Mouse (Mus musculus): ENCODE data around the gene Ltc4s.

Gene Ltc4s

DNA sequence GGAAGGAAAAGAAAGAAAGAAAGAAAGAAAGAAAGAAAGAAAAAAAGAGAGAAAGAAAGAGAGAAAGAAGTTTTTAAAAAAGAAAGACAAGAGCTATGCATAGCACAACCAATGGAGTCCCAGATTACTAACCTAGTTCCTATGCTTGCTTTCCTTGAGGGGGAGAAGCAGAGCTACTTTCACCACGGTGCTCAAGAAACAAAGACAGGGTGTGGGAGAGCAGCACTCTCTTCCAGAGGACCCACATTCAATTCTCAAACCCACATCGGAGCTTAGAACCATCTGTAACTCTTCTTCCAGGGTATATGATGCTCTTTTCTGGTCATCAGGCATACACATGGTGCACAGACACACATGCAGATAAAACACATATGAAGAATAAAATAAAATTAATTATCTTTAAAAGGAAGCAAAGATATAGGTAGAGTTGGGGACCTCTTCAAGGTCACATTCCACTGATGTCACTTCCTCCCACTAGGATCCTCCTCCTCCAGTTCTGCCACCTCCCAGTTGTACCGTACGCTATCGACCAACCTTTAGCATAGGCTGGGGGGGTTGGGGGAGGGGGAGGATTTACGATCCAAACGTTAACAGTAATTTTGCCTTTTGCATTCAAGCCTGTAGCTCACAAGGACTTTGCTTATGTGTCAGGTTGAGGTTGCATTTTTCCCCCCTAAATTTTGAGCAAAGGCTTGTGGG lies 10.2 kb upstream of the Ltc4s start:
- DNase-seq (ENCODE audit: low read depth), result no peak

DNA sequence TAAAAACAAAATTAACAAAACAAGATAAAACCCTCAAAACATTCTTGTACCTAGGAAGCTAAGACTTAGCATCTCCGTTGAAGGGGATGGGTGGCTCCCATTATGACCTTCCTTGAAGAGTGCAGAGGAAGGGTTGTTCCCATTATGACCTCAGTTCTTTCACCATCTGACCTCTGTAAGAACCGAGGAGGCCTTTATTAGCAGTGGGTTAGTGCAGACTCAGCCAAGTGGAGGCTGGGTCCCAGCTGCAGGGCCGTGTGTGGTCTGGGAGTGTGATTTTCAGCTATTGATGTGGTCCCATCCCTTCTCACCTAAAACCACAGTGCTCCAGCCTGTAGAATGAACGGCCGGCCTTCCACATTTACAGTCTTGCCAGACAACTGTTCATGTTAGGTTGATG lies 6.9 kb upstream of the Ltc4s start:
- DNase-seq (ENCODE audit: low read depth), result no peak

DNA sequence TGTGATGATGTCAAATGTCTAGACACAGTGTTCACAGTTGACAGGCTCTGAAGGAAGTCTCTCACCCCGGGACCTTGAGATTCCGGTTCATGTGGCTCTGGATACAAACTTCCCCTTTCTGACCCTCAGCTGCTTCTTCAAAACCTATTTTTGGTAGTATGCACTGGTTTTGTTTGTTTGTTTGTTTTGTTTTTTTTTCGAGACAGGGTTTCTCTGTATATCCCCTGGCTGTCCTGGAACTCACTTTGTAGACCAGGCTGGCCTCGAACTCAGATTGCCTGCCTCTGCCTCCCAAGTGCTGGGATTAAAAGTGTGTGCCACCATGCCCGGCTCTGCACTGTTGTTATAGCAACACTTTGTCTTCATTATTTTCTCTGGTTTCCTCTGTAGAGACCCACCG lies 5.5 kb upstream of the Ltc4s start:
- DNase-seq (ENCODE audit: low read depth), result no peak

DNA sequence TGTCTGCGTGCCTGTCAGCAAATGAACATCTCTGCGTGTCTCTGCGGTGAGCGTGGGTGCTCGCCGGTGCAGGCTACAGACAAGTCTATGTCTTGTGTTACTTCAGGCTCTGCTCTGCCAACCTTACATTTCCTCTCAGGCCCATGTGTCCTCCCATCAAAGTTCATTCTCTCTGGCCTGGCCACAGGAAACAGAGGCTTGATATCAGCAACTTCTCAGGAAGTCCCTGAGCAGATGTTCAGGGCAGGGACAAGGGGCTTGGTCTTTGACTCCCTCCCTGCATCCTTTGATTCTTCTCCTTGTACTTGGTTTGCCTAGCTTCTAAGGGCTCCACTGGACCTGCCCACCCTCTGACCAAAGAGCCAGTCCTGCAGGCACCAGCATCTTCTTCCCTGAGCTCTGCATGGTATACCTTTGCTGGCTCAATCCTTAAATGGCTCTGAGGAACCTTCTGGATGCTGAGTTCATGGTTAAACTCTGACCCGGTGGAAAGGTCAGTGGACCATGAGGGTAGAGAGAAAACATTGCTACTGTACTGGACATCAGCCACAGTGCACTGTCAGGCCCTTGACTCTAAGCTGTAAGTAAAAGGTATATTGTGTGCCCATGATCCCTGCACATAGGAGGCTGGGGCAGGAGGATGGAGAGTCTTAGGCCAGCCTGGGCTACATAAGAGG lies 2.0 kb upstream of the Ltc4s start:
- peak; percentile 98 for DNase-seq (ENCODE audit: low read depth)

DNA sequence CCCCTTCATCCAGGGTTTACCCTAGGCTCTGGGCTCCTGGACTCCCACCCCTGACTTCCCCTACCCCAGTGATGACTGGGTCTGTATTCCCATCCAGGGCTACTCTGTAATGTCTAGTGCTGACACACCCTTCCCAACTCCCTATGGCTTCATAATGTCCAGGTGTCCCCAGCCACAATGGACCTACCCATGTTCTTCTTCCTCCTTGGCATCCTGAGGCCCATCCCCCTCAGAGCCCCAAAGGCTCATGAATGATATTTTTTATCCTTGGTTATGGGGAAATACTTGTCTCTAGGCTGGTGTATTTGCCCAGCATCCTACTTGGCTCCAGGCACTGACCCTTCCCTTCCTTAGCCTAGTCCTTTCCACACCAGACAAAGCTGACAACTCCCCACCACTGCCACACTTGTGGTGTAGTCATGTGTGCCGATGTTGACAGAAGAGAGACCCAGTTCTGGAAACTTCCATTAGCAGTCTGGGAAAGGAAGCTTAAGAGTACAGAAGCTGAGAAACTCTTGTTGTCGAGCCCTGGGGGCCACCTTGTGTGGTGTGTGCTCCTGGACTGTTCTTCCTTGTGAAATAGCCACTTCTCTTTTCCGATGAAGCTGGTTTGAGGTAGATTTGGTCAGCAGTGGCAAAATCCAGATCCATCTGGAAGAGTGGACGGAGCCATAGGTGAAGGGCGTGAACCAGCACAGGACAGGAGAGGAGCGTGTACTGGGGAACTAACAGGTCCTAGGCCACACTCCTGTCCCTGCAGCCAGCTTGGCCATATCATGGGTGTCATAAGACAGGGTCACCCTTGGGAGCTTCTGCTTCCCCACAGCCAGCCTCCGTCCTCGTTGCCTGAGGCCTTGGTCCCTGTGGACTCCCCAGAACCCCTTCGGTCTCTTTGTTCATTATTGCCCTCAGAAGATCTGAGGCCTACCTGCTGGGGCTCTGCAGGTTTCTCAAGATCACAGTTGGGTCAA lies 690 bp upstream of the Ltc4s start:
- no peak for DNase-seq (ENCODE audit: low read depth)

DNA sequence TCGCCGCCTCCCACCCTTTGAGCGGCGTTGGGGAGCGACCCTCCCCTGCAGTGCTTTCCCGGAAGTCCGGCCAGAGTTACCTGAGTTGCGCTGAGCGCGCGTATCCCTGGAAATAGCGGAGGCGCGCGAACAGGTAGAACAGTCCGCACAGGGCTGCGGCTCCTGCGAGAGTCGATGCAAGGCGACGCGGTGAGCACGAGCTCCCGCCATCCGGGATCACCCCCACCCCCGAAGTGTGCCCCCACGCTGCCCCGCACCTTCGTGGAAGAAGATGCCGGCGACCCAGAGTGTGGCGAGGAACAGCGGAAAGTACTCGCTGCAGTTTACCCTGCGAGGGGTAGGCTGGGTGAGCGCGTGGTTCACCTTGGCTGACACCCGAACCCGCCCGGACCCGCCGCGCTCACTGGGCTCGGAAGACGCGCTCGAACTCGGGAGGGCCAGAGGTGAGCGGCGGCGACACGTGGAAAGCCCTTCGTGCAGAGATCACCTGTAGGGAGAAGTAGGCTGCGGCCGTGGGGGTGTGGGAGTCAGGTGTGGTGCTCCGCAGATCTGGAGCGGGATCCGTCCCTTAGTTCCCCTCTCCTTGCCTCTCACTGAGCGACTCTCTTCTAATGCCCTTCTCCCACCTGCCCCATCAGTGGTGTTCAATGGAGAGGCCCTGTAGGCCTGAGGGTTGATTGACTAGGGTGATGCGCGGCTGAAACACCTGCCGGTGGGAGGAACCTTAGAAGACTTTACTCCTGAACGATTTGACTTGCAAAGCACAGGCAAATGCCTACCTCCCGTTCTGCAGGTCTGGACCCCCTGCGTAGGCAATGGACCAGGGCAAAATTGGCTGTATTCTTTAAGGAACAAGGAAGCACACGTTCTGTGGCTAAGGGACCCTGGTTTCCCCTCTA lies 1.2 kb downstream of the Ltc4s start:
- DNase-seq (ENCODE audit: low read depth), result no peak

DNA sequence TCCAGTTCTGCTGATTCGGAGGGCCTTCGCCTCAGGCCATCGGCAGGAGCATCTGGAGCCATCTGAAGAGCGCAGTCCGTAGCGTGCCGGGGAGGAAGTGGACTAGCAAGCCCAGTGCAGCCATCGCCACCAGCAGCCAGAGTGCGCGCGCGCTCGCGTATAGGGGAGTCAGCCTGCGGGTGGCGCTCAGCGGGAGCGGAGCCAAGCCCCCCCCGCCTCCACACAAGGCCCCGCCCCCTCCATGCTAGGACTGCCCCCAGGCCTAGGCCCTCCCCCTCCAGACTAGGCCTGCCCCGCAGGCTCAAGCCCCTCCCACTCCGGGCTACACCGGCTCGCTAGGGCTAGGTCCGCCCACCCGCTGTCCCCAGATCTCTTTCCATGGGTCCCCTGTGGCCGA lies 1.9 kb downstream of the Ltc4s start:
- peak; percentile 96 for DNase-seq (ENCODE audit: low read depth)

DNA sequence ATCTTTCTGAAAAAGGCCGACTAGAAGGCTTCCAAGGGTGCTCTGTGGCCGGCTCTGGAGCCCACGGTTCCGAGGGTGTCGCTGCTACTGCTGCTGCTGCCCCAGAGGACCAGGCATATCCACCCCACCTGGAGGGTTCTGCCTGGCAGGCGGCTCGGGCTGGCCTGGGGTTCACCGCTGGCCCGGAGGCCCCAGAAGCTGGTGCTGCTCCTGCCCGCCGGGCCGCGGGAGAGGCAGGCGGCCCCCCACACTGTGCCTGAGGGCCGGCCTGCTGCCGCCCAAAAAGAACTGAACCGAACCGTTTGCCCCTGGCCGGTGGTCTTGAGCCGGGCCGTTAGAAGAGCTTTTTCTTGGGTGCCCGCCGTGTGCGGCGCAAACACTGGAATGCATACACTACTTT lies 3.8 kb downstream of the Ltc4s start:
- DNase-seq (ENCODE audit: low read depth), result no peak

DNA sequence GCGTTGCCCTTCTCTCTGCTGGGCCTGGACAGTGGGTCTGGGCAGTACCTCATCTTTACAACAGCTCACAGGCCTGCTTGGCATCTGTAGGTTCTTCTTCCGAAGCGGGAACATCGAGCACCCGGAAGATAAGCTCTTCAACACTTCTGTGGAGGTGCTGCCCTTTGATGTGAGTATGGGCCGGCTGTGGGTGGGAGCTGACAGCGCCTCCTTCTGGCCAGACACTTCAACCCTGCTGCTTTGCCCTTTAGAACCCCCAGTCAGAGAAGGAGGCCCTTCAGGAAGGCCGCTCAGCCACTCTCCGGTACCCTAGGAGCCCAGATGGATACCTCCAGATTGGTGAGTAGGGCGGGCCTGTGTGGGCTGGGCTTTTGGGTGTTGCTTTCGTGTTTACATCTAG lies 4.4 kb downstream of the Ltc4s start:
- DNase-seq (ENCODE audit: low read depth), result no peak

DNA sequence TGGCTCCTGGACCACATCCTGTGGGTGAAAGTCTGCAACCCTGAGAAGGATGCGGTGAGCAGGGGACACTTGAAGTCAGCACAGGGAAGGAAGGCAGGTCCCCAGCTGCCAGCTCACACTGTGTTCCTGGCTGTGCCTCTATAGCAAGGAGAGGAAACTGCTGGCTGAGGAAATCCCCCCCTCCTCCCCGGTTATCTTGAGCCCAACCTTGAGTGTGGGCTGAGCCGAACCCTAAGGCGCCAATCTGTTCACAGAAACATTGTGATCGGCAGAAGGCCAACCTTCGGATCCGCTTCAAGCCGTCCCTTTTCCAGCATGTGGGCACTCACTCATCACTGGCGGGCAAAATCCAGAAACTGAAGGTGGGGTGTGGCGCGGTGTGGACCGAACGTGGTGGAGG lies 5.4 kb downstream of the Ltc4s start:
- peak; percentile 75 for DNase-seq (ENCODE audit: low read depth)

DNA sequence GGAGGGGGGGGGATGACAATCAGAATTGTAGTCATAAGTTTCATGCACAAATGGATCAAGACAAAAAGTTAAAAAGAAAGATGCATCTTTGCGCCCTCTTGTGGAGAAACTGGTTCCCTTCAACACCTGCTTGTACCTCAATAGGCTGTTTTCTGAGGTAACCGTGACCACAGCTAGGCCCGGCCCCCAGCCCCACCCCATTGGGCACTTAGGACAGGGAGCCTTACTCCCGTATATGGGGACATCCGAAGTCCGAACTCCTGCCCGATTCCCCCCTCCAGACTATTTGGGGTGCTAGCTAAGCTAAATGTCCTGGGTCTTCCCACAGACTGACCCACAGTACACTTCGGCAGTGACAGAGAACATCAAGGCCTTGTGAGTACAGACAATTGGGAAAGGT lies 7.0 kb downstream of the Ltc4s start:
- peak; percentile 83 for DNase-seq (ENCODE audit: low read depth)

DNA sequence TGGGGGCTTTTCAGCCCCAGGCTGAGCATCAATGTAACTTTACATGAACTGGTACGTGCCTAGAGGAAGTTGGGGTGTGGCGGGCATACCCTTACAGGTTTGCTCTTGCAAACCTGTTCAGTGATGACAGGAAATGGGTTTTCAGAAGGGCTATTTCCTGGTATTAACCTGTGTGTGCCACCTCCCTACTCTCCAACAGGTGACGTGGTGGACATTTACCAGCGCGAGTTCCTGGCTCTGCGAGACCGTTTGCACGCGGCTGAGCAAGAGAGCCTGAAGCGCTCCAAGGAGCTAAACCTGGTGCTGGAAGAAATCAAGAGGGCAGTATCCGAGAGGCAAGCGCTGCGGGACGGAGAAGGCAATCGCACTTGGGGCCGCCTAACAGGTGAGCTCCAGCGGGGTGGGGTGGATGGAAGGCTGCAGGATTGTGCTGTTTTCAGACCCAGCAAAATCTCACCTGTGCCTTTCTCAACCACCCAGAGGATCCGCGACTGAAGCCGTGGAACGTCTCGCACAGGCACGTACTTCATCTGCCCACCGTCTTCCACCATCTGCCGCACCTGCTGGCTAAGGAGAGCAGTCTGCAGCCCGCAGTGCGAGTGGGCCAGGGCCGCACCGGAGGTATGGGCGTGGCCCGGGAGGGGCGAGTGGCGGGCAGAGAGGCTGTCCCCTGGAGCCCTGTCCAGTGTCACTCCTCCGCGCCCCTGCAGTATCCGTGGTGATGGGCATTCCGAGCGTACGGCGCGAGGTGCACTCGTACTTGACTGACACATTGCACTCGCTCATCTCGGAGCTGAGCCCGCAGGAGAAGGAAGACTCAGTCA lies 7.7 kb downstream of the Ltc4s start:
- no peak for DNase-seq (ENCODE audit: low read depth)

DNA sequence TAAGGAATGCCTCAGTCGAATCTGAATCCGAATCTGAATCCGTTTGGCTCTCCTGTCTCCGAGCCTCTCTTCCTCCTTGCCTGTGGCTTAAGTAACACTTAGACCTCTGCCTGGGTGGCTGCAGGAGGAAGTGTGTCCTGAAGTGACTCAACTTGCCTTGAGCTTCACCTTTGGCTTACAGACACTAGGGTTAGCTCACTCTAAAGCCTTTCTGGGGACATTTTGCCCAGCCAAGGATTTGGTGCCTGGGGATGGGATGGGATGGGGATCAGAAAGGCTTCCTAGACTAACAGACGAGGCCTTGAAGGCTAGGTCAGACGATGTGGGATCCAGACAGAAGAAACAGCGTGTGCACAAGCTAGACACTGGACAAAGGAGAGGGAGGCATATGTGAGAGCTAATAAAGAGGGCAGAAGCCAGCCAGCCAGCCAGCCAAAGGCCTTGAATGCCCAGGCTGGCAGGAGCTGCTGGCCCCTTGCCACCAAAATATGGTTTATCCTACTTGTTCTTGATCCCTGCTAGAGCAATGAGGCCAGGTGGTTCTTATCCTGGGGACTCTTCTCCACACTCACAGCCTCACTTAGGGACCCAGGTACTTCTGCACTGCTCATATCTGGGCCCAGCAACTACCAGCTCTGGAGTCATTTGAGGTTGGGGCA lies 9.0 kb downstream of the Ltc4s start:
- DNase-seq (ENCODE audit: low read depth), result peak; percentile 51

DNA sequence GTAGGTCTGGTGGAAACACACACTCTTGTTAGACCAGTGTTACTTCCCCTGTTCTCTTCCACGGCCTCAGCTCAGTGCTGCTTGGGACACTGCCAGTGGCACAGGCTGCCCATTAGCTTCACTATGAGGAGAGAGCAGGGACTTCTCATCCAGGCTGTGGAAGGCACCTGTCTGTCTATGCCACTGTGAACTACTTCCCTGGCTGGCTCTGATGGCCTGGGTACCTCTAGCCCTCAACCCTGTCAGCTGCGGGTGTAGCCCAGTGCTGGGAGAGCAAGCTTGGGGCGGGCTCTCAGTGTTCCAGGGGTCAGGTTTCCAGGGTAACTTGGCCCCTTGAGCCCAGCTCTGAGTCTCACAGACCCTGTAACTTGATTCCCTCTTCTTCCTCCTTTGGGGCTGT lies 9.6 kb downstream of the Ltc4s start:
- DNase-seq (ENCODE audit: low read depth), result no peak

DNA sequence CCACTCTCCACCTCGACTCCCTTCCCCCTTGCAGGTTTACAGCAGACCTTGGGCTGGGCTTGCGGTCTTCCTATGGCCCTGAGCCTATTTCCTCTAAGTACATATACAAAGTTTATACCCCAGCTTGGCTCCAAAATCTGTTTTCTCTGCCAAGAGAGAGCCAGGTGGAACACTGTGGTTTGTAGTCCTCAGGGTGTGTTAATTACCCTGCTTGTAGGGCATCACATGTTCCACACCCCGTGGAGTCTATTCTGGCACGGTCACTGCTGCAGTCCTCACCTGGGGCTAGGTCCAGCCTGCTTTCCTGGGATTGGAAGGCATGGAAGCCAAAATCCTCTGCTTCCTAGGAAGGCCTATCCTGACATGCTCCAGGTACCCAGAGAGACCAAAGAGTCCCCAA lies 10.7 kb downstream of the Ltc4s start:
- DNase-seq (ENCODE audit: low read depth), result no peak

DNA sequence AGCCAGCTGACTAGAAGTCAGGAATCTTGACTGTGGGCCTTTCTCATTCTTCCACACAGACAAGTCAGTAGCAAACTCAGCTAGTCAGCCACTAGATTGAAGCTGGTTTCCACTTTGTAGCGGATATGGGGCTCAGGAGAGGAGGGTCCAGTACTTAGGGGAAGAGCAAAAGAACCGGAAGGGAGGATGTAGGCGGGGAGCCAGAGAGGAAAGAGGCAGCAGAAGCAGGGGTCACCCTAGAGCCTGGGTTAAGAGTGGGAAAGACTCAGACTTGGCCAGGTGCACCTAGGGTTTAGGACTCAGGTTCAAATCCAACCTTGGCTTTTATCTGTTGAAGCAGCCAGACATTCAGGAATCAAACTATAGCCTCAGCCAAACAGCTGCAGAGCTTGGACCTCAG lies 11.2 kb downstream of the Ltc4s start:
- no peak for DNase-seq (ENCODE audit: low read depth)

DNA sequence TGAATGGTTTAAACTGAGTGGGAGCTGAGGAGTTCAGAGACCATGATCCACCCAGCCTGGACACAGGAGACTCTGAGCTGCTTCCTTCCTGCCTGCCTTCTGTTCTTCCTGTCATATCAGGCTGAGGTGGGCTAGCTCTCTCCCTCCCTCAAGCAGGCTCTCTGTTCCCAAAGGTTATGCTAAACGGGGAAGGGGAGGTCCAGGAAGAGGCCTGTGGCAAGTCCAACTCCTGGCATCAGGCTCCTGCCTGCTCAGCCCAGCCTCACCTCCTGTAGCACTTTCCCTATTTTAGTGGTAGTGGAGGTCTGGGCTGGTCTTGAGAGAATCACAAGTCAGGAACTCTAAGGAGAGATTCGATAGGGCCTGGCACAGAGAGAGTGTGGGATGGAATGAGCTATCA lies 12.0 kb downstream of the Ltc4s start:
- peak; percentile 39 for DNase-seq (ENCODE audit: low read depth)

DNA sequence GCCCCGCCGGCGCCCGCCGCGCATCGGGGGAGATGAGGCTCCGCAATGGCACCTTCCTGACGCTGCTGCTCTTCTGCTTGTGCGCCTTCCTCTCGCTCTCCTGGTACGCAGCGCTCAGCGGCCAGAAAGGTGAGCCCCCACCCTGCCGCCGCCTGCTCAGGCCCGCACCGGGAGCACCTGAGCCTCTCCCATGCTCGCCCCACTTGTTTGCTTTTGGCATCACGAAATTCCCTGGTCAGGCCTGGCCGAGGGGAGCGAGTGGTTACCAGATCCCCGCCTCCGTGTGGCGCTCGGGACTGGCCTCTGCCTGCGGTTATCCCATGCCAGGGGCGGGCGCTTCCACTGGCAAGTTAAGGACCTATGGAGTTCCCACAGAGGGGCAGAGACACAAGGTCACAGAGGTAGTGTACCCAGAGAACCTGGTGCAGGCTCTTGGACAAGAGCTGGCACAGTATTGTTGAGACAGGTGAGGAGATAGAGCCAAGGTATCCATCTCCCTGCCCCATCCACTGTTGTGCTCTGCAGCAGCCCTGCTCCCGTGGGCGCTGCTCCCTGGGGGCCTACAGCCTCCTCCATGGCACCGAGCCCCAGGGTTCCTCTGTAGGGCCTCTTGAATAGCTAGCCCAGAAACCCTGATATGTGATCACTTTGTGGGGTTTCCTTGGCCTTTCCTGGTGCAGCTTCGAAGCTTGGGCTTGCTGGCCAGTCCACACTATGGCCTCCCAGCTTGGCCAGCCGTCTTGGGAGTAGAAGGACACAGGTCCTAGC lies 12.6 kb downstream of the Ltc4s start:
- no peak for DNase-seq (ENCODE audit: low read depth)

DNA sequence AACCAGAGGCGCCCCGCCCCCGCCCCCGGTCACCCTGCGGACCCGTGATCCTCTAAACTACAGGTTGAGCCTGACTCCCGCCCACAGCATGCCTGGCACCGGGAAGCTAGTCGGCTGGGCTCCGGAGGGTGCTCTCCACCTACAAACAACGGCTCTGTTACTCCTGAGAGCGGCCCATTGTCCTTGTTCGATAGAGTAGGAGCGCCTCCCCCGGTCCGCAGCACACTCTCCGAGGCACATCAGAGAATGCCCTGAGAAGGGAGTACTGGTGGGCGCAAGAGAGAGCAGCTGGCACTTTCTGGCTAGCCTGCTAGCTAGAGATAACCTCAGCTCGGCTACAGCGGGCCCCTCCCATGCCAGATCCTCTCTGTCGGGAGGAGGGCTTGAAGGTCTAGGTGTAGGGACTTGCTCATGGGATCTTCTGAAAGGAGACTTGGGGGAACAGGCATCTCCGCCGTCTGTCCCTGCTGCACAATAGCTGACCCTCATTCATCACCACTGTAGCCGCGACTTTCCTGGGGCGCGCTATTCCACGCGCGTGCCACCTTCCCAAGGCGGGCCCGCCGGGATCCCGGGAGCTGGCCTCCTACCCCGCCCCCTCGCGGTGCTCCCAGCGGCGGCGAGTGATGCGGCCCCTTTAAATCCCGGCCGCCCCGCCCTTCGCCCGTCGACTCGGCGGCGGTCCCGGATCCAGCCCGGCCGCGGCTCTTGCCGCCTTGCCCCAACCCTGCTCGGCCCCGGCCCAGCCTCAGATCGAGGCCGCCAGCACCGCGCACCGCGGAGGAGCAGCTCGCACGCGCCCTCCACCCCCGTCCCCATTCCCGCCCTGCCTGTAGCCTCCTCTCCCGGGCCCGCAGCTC lies 13.5 kb downstream of the Ltc4s start:
- DNase-seq (ENCODE audit: low read depth), result peak; percentile 92
